Mouse (Mus musculus): ENCODE measurements at regions not wholly inside any gene's neighbourhood (a gene's known extent, or its start where the extent isn't known, plus 50 kb on each side); places are given as distances from the start of the nearest gene placed in this dataset.

- H3K4me3 ChIP-seq (ENCODE audit: insufficient read depth, low read depth, low read length) = no peak overlapping the region
- DNase-seq = no peak
- no peaks in the 10 kb centered on the region for H3K27me3 ChIP-seq (replicated peaks; ENCODE audit: control insufficient read depth, insufficient read depth, low read length)
- H3K4me1 ChIP-seq (ENCODE audit: control insufficient read depth, insufficient read depth, low read length) = no peaks in the 10 kb centered on the region
- TF ChIP-seq POLR2A (IDR thresholded peaks at IDR 0.05; ENCODE audit: low read depth, low read length) (no peak), CTCF (conservative IDR thresholded peaks at IDR 0.05; ENCODE audit: insufficient read depth, insufficient read length, low read depth, low read length) (no peak)
- 55% methylated on average over 8 of the region's 8 CpGs for WGBS
- H3K27ac ChIP-seq (ENCODE audit: insufficient read depth, low read depth, low read length) = no peak overlapping the region
- no peaks in the 10 kb centered on the region for H3K36me3 ChIP-seq (ENCODE audit: control insufficient read depth, insufficient read depth, low read length)
These were observed 124.0 kb upstream of the Ubash3b start for GRCm38 (mm10) chr9:41285266-41286144.

- no peaks in the 10 kb centered on the region for H3K27me3 ChIP-seq (replicated peaks; ENCODE audit: control insufficient read depth, insufficient read depth, low read length)
- 90% methylated on average over 2 of the region's 2 CpGs for WGBS
- H3K4me1 ChIP-seq (ENCODE audit: control insufficient read depth, insufficient read depth, low read length) = no peaks in the 10 kb centered on the region
- no peak overlapping the region for H3K27ac ChIP-seq (ENCODE audit: insufficient read depth, low read depth, low read length)
- no peak for DNase-seq
- H3K4me3 ChIP-seq (ENCODE audit: insufficient read depth, low read depth, low read length) = no peak overlapping the region
- no peak for TF ChIP-seq POLR2A (IDR thresholded peaks at IDR 0.05; ENCODE audit: low read depth, low read length)
- TF ChIP-seq CTCF (conservative IDR thresholded peaks at IDR 0.05; ENCODE audit: insufficient read depth, insufficient read length, low read depth, low read length) = no peak
- no peaks in the 10 kb centered on the region for H3K36me3 ChIP-seq (ENCODE audit: control insufficient read depth, insufficient read depth, low read length)
These were observed 116.2 kb upstream of the Ubash3b start for GRCm38 (mm10) chr9:41277726-41278125.

GRCm38 (mm10) chr9:41273839-41274271 lies 112.4 kb upstream of the Ubash3b start:
- TF ChIP-seq CTCF (conservative IDR thresholded peaks at IDR 0.05; ENCODE audit: insufficient read depth, insufficient read length, low read depth, low read length) = no peak
- TF ChIP-seq POLR2A (IDR thresholded peaks at IDR 0.05; ENCODE audit: low read depth, low read length) = no peak
- Histone ChIP-seq H3K27me3 (replicated peaks; ENCODE audit: control insufficient read depth, insufficient read depth, low read length) (no peaks in the 10 kb centered on the region), H3K36me3 (ENCODE audit: control insufficient read depth, insufficient read depth, low read length) (no peaks in the 10 kb centered on the region), H3K4me1 (ENCODE audit: control insufficient read depth, insufficient read depth, low read length) (no peaks in the 10 kb centered on the region), H3K4me3 (ENCODE audit: insufficient read depth, low read depth, low read length) (no peak overlapping the region), H3K27ac (ENCODE audit: insufficient read depth, low read depth, low read length) (no peak overlapping the region)
- DNase-seq = no peak
- WGBS = 12% methylated on average over 13 of the region's 13 CpGs

- no peaks in the 10 kb centered on the region for H3K36me3 ChIP-seq (ENCODE audit: control insufficient read depth, insufficient read depth, low read length)
- no peaks in the 10 kb centered on the region for H3K27me3 ChIP-seq (replicated peaks; ENCODE audit: control insufficient read depth, insufficient read depth, low read length)
- WGBS = under 1% methylated on average over 18 of the region's 18 CpGs
- TF ChIP-seq CTCF (conservative IDR thresholded peaks at IDR 0.05; ENCODE audit: insufficient read depth, insufficient read length, low read depth, low read length) = no peak
- TF ChIP-seq POLR2A (IDR thresholded peaks at IDR 0.05; ENCODE audit: low read depth, low read length) = no peak
- H3K4me3 ChIP-seq (ENCODE audit: insufficient read depth, low read depth, low read length) = no peak overlapping the region
- DNase-seq = no peak
- no peak overlapping the region for H3K27ac ChIP-seq (ENCODE audit: insufficient read depth, low read depth, low read length)
- H3K4me1 ChIP-seq (ENCODE audit: control insufficient read depth, insufficient read depth, low read length) = no peaks in the 10 kb centered on the region
These were observed 111.8 kb upstream of the Ubash3b start for GRCm38 (mm10) chr9:41273171-41273781.

- Histone ChIP-seq H3K27ac (ENCODE audit: insufficient read depth, low read depth, low read length) (no peak overlapping the region), H3K36me3 (ENCODE audit: control insufficient read depth, insufficient read depth, low read length) (no peaks in the 10 kb centered on the region), H3K27me3 (replicated peaks; ENCODE audit: control insufficient read depth, insufficient read depth, low read length) (no peaks in the 10 kb centered on the region), H3K4me3 (ENCODE audit: insufficient read depth, low read depth, low read length) (no peak overlapping the region), H3K4me1 (ENCODE audit: control insufficient read depth, insufficient read depth, low read length) (no peaks in the 10 kb centered on the region)
- DNase-seq = no peak
- 18% methylated on average over 6 of the region's 6 CpGs for WGBS
- TF ChIP-seq CTCF (conservative IDR thresholded peaks at IDR 0.05; ENCODE audit: insufficient read depth, insufficient read length, low read depth, low read length) (no peak), POLR2A (IDR thresholded peaks at IDR 0.05; ENCODE audit: low read depth, low read length) (no peak)
These were observed 111.1 kb upstream of the Ubash3b start for GRCm38 (mm10) chr9:41272596-41272995.

- Histone ChIP-seq H3K27me3 (replicated peaks; ENCODE audit: control insufficient read depth, insufficient read depth, low read length) (no peaks in the 10 kb centered on the region), H3K27ac (ENCODE audit: insufficient read depth, low read depth, low read length) (no peak overlapping the region), H3K4me3 (ENCODE audit: insufficient read depth, low read depth, low read length) (no peak overlapping the region), H3K4me1 (ENCODE audit: control insufficient read depth, insufficient read depth, low read length) (no peaks in the 10 kb centered on the region), H3K36me3 (ENCODE audit: control insufficient read depth, insufficient read depth, low read length) (no peaks in the 10 kb centered on the region)
- no peak for TF ChIP-seq CTCF (conservative IDR thresholded peaks at IDR 0.05; ENCODE audit: insufficient read depth, insufficient read length, low read depth, low read length)
- TF ChIP-seq POLR2A (IDR thresholded peaks at IDR 0.05; ENCODE audit: low read depth, low read length) = no peak
- 47% methylated on average over 3 of the region's 3 CpGs for WGBS
- DNase-seq = no peak
These were observed 106.6 kb upstream of the Ubash3b start for GRCm38 (mm10) chr9:41268112-41268511.

- H3K4me1 ChIP-seq (ENCODE audit: control insufficient read depth, insufficient read depth, low read length) = no peaks in the 10 kb centered on the region
- no peak overlapping the region for H3K27ac ChIP-seq (ENCODE audit: insufficient read depth, low read depth, low read length)
- TF ChIP-seq POLR2A (IDR thresholded peaks at IDR 0.05; ENCODE audit: low read depth, low read length) (no peak), CTCF (conservative IDR thresholded peaks at IDR 0.05; ENCODE audit: insufficient read depth, insufficient read length, low read depth, low read length) (no peak)
- no peaks in the 10 kb centered on the region for H3K36me3 ChIP-seq (ENCODE audit: control insufficient read depth, insufficient read depth, low read length)
- H3K4me3 ChIP-seq (ENCODE audit: insufficient read depth, low read depth, low read length) = no peak overlapping the region
- WGBS = 30% methylated on average over 6 of the region's 6 CpGs
- peak; percentile 2 for DNase-seq
- H3K27me3 ChIP-seq (replicated peaks; ENCODE audit: control insufficient read depth, insufficient read depth, low read length) = no peaks in the 10 kb centered on the region
These were observed 103.0 kb upstream of the Ubash3b start for GRCm38 (mm10) chr9:41264485-41264884.
